Mouse (Mus musculus) Patski (cell line): ENCODE measurements around the gene C6. TPM values are rescaled to one million over a fixed set of nuclear protein-coding genes. Genes with fewer than 3 reads are reported as not detected.

Experiments
- ATAC-seq: fragments of 100-300 bp; one replicate; pipeline ENCODE4 v1.8.0; 2021
- CTCF ChIA-PET: fragments of 350-600 bp; sonication (Branson Sonifier 250); formaldehyde crosslinking; loops from one replicate; lab custom pipeline; 2022; ENCODE audit warnings: inconsistent platforms; lab: Charles Lee
- POLR2A ChIA-PET: fragments of 350-600 bp; sonication (Branson Sonifier 250); formaldehyde crosslinking; loops from one replicate; lab custom pipeline; 2022; ENCODE audit warnings: antibody characterized with exemption, inconsistent platforms; lab: Charles Lee
- DNase-seq: peaks from one replicate; pipeline ENCODE4 v3.0.0-alpha.2; 2011; ENCODE audit warnings: low read depth, low spot score
- H3K27me3 ChIP-seq: fragments of 371-371 bp; one replicate; pipeline ENCODE4 v1.5.1; 2021
- CTCF ChIP-seq: fragments of 100-300 bp; IDR thresholded peaks from one replicate; pipeline ENCODE4 v1.5.1; 2021
- in situ Hi-C: fragments of 300-500 bp; cut with MboI; formaldehyde crosslinking; loops from 3 replicates; pipeline ENCODE4 v1.11.1; 2018; ENCODE audit warnings: low pct_unique_long_range_greater_than_20kb, mixed read lengths
- polyA plus RNA-seq: library from polyadenylated mRNA; unstranded; gene quantifications from one replicate; pipeline ENCODE4 v1.2.3, GENCODE M21; 2021

C6 gene
- polyA plus RNA-seq, 1 experiment from 2014 or later, result 0.03 TPM

DNA sequence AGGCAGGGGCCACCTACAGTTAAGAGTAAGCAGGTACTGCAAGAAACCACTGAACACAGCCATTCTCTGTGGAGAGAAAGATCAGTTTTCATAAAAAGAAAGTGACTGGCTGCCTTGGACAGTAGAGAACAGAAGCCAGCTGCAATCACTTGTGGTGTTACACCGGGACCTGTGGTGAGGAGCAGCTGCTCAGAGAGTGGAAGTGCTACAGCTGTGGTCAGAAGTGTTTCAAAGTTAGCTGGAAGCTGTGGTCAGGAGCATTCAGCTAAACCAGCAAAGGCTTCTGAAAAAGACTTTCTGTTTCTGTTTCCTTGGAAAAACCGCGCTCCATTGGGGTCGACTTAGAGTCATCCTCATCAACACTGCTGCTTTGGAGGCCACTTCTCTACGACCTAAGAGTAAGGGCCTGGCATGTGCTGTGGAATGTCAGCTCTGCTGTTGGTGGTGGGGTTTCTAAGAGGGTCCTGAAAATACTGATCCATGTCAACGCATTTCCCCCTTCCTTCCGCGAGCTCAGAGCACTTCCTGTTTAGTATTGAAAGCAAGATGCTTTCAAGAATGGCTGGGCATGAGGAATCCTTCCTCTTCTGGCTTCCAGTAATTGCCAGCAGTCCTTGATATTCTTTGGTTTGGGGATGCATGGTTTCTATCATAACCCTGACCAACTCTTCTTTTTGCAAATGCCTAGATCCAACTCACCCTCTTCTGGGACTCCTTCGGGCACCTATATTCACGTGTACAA is 89.9 kb downstream of the C6 start:
- ChIA-PET CTCF (no interaction called here), POLR2A (no interaction called here)
- DNase-seq (no peak), ATAC-seq (no peak)
- peaks cover 6% of the 10 kb centered on the region for H3K27me3 ChIP-seq
- TF ChIP-seq CTCF, result no peak
- in situ Hi-C loops, result no loop called here

DNA sequence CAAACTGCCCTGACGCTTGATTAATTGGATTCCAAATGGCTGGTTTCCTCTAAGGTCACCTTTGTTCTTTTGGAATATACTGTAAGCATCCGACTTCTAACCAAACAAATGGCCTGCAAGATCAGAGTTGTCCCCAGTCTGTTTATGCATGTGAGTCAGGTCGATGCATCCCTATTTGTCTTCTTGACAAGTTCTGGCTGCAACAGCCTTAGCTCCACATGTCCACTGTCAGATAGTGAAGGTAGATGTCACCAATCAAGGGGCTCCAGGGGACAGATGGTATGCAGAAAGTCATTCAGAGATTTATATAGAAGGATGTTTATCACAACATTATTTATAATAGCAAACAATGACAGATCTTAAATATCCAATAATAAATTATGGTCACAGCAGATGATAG is 91.5 kb downstream of the C6 start:
- no peak for ATAC-seq
- peaks cover 13% of the 10 kb centered on the region for H3K27me3 ChIP-seq
- DNase-seq, result no peak
- TF ChIP-seq CTCF, result no peak
- in situ Hi-C loops, result no loop called here
- CTCF ChIA-PET, result no interaction called here
- POLR2A ChIA-PET, result no interaction called here

DNA sequence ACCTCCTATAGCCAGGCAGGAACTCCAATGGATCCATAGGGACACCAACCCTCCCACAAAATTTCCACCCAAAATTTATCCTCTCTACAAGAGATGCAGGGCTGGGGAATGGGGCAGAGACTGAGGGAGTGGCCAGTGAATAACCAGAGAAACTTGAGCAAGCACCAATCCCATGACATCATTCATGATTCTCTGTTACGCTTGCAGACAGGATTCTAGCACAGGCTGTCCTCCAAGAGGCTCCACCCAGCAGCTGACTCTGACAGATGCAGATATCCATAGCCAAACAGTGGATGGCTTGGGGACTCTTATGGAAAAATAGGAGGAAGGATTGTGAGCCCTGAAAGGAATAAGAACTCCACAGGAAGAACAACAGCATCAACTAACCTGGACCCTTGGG is 94.2 kb downstream of the C6 start:
- CTCF ChIA-PET, result no interaction called here
- H3K27me3 ChIP-seq, result peaks cover 13% of the 10 kb centered on the region
- in situ Hi-C loops, result loop anchor here (10.0 kb wide), 1 partner anchor 766 kb away; no protein-coding TSS in a partner anchor
- DNase-seq (no peak), ATAC-seq (no peak)
- TF ChIP-seq CTCF, result no peak
- POLR2A ChIA-PET, result no interaction called here

GRCm38 (mm10) chr15:4821824-4822223 is 94.8 kb downstream of the C6 start:
- DNase-seq (no peak), ATAC-seq (no peak)
- peaks cover 17% of the 10 kb centered on the region for H3K27me3 ChIP-seq
- ChIA-PET POLR2A (no interaction called here), CTCF (no interaction called here)
- in situ Hi-C loops, result loop anchor here (10.0 kb wide), 1 partner anchor 767 kb away; no protein-coding TSS in a partner anchor
- TF ChIP-seq CTCF, result no peak

DNA sequence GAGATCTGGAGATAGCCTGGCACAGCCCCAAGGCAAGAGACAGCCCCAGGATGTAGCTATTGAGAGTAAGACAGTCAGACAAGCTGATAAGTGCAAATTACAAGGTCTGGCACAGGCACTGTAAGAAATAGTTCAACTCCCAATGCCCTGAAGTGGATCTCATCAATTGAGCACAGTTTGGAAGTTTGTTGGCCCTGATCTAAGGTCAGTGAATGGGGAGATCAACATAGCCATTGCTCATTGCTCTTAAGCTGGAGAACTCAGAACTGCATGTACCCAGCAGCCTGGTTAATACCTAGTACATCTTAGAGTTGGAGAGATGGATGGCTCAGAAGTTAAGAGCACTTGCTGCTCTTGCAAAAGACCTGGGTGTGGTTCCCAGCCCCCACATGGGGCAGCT is 100.8 kb downstream of the C6 start:
- no peak for ATAC-seq
- ChIA-PET POLR2A (no interaction called here), CTCF (no interaction called here)
- in situ Hi-C loops, result loop anchor here (10.0 kb wide), 1 partner anchor 773 kb away; no protein-coding TSS in a partner anchor
- peaks cover 12% of the 10 kb centered on the region for H3K27me3 ChIP-seq
- no peak for TF ChIP-seq CTCF
- DNase-seq, result no peak

GRCm38 (mm10) chr15:4836354-4836753 is 109.4 kb downstream of the C6 start:
- in situ Hi-C loops, result no loop called here
- POLR2A ChIA-PET, result no interaction called here

DNA sequence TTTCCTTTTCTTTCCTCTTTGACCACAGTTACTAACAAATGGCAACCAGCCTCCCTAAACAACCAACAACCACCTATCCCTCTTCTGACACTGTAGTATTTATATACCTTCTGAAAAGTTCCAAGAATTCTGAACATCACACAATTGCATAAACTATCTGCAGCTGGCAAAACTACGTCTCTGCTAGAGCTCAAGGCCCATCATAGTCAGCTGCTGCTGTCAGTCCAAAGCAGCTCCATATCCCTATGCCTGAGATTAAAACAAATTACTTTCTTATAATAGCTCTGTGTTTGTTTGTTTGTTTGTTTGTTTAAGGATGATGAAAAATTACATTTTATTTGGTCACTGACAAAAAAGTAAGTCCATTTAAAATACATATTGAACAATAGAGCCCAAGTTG is 123.0 kb downstream of the C6 start:
- no peaks in the 10 kb centered on the region for H3K27me3 ChIP-seq
- CTCF ChIA-PET, result interaction anchor here (1.6 kb wide), 1 partner anchor 13 kb away, joined by 3 read pairs; no protein-coding TSS in a partner anchor
- POLR2A ChIA-PET, result no interaction called here
- in situ Hi-C loops, result no loop called here
- no peak for TF ChIP-seq CTCF
- ATAC-seq (no peak), DNase-seq (no peak)

More at GRCm38 (mm10) chr15:4836354-4836753, 109.4 kb downstream of the C6 start:
- DNase-seq (peak; percentile 53), ATAC-seq (peak; percentile 78)
- CTCF ChIA-PET, result no interaction called here
- peaks cover 6% of the 10 kb centered on the region for H3K27me3 ChIP-seq
- TF ChIP-seq CTCF, result no peak

Other genes starting within 250 kb of the C6 start
- not detected for gene Mroh2b, start 171.6 kb downstream of the C6 start, polyA plus RNA-seq